Mouse (Mus musculus) embryonic facial prominence, embryonic 12.5 days (tissue): Measurements from ENCODE around the gene Foxp1. TPM values are rescaled to one million over a fixed set of nuclear protein-coding genes. Genes with fewer than 3 reads are reported as not detected.

Experiments used
- ATAC-seq: fragments of 200-750 bp; cut with Nextera tagmentation; 2 replicates; pipeline ENCODE4 v1.8.0; 2017; ENCODE audit not compliant: insufficient number of reproducible peaks, insufficient read depth, low FRiP score, low TSS enrichment
- H3K27ac ChIP-seq: fragments of 300-500 bp; sonication (generic); 2 replicates; pipeline ENCODE4 v1.5.1; 2016; ENCODE audit warnings: mild to moderate bottlenecking
- H3K27me3 ChIP-seq: fragments of 300-500 bp; sonication (generic); 2 replicates; pipeline ENCODE4 v1.6.1; 2016; ENCODE audit warnings: mild to moderate bottlenecking, moderate library complexity
- H3K36me3 ChIP-seq: fragments of 300-500 bp; sonication (generic); 2 replicates; pipeline ENCODE4 v1.6.1; 2016; ENCODE audit warnings: mild to moderate bottlenecking
- H3K4me1 ChIP-seq: fragments of 300-500 bp; sonication (generic); 2 replicates; pipeline ENCODE4 v1.6.1; 2016
- H3K4me2 ChIP-seq: fragments of 300-500 bp; sonication (generic); replicated peaks from 2 replicates; pipeline ENCODE4 v1.6.1; 2016; ENCODE audit warnings: mild to moderate bottlenecking, moderate library complexity
- H3K4me3 ChIP-seq: fragments of 300-500 bp; sonication (generic); 2 replicates; pipeline ENCODE4 v1.5.1; 2016; ENCODE audit warnings: mild to moderate bottlenecking
- H3K9ac ChIP-seq: fragments of 300-500 bp; sonication (generic); 2 replicates; pipeline ENCODE4 v1.6.1; 2016; ENCODE audit warnings: mild to moderate bottlenecking, moderate library complexity
- H3K9me3 ChIP-seq: fragments of 300-500 bp; sonication (generic); 2 replicates; pipeline ENCODE4 v1.6.1; 2016; ENCODE audit warnings: mild to moderate bottlenecking, moderate library complexity
- WGBS: fragments of 180-500 bp; shearing (Covaris S2); methylation state at CpG from one replicate; pipeline ENCODE4 v1.1.7; 2016; 5-methylcytosine and 5-hydroxymethylcytosine counted together
- polyA plus RNA-seq: library from polyadenylated mRNA; unstranded; fragments of >200 nt; fragmentation: Nextera tagmentation; extraction: Ambion mirVana; gene quantifications from 2 replicates; pipeline ENCODE4 v1.2.1, GENCODE M21; 2016

Foxp1 gene
- polyA plus RNA-seq, 1 experiment from 2014 or later = 132 TPM

DNA sequence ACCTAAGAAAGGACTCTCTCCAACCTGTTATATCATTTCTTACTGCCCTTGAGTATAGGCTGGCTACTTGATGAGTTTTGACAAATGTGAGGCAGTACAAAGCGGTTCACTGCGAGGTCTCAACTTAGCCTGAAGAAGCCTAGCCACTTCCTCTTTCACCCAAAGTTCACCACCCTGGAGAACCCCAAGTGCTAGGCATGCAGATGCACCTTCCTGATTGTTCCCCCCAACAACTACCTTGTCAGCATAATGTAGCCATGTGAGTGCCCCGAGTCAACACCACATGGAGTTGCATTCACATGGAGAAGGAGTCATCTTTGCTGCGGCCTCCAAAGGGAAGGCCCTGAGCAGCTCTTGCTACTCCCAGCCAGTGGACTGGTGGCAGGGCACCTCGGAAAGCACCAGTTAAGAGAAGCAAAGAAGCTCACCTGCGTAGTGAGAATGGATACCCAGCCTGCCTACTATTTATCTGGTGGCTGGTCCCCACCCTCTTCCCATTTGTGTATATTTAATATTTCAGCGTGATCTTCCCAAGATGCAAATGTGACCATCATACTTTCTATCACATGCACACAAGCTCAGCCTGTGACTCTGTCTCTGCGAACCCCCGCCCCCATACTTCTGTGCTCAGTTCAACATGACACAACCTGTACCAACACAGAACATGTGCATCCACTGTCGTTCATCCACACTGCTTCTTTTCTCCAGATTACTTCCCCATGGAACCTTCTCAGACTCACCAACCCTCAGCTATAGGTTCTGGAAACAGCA, 280.7 kb downstream of the Foxp1 start:
- ATAC-seq = no peak
- H3K9me3 ChIP-seq = no peaks in the 10 kb centered on the region
- H3K4me3 ChIP-seq = no peak overlapping the region
- no peak overlapping the region for H3K9ac ChIP-seq
- no peak overlapping the region for H3K27ac ChIP-seq
- H3K36me3 ChIP-seq = no peaks in the 10 kb centered on the region
- H3K4me2 ChIP-seq = no peak overlapping the region
- no peaks in the 10 kb centered on the region for H3K4me1 ChIP-seq
- H3K27me3 ChIP-seq = no peaks in the 10 kb centered on the region
- 95% methylated on average over 10 of the region's 10 CpGs for WGBS

- Histone ChIP-seq H3K27me3 (no peaks in the 10 kb centered on the region), H3K9me3 (no peaks in the 10 kb centered on the region), H3K4me3 (no peak overlapping the region), H3K9ac (no peak overlapping the region), H3K4me1 (no peaks in the 10 kb centered on the region), H3K27ac (no peak overlapping the region), H3K36me3 (no peaks in the 10 kb centered on the region), H3K4me2 (no peak overlapping the region)
- ATAC-seq = no peak
Observed at GRCm38 (mm10) chr6:99240764-99241163, 281.8 kb downstream of the Foxp1 start.

GRCm38 (mm10) chr6:99235588-99235987, 286.9 kb downstream of the Foxp1 start:
- Histone ChIP-seq H3K27ac (no peak overlapping the region), H3K36me3 (no peaks in the 10 kb centered on the region; the same call in 1 of the 2 replicates), H3K4me2 (no peak overlapping the region), H3K9ac (no peak overlapping the region), H3K4me1 (0 out of 2 replicates have a peak, but pooled peaks cover 3% of the 10 kb centered on the region), H3K9me3 (no peaks in the 10 kb centered on the region), H3K4me3 (no peak overlapping the region), H3K27me3 (no peaks in the 10 kb centered on the region)
- no peak for ATAC-seq
- 86% methylated on average over 8 of the region's 8 CpGs for WGBS

GRCm38 (mm10) chr6:99233411-99233810, 289.1 kb downstream of the Foxp1 start:
- 85% methylated on average over 10 of the region's 10 CpGs for WGBS
- no peak overlapping the region for H3K4me3 ChIP-seq
- no peak overlapping the region for H3K4me2 ChIP-seq
- H3K36me3 ChIP-seq = no peaks in the 10 kb centered on the region; the same call in 1 of the 2 replicates
- H3K27me3 ChIP-seq = no peaks in the 10 kb centered on the region
- H3K4me1 ChIP-seq = 0 out of 2 replicates have a peak, but pooled peaks cover 3% of the 10 kb centered on the region
- H3K9ac ChIP-seq = no peak overlapping the region
- ATAC-seq = no peak
- no peaks in the 10 kb centered on the region for H3K9me3 ChIP-seq
- H3K27ac ChIP-seq = no peak overlapping the region

DNA sequence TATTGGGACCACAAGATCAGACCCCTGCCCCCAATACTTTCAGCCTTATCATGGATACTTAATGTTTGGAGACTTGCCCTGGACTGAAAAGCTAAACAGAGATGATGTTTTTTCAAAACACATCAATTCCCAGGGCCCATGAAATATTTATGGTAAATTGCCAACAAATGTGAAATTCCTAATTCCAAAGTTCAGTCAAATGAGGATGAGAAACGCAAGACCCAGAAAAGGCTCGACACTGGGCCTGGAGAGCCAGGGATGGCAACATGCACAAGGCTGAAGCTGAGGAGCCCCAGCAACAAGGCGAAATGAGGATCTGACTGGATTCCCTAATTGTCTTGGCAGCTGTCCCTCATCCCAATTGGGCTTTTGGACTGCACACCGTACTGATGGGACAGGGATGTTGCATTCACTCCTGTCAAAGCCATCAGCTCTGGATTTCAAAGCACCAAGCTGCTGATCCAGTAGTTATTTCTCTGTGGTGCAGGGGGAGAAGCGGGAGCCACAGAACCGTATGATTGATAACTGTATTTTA, 294.1 kb downstream of the Foxp1 start:
- no peaks in the 10 kb centered on the region; the same call in 1 of the 2 replicates for H3K36me3 ChIP-seq
- no peaks in the 10 kb centered on the region for H3K4me1 ChIP-seq
- 83% methylated on average over 6 of the region's 6 CpGs for WGBS
- no peak overlapping the region for H3K9ac ChIP-seq
- H3K4me3 ChIP-seq = no peak overlapping the region
- H3K4me2 ChIP-seq = no peak overlapping the region
- H3K27me3 ChIP-seq = no peaks in the 10 kb centered on the region
- ATAC-seq = no peak
- H3K27ac ChIP-seq = no peak overlapping the region
- H3K9me3 ChIP-seq = no peaks in the 10 kb centered on the region

DNA sequence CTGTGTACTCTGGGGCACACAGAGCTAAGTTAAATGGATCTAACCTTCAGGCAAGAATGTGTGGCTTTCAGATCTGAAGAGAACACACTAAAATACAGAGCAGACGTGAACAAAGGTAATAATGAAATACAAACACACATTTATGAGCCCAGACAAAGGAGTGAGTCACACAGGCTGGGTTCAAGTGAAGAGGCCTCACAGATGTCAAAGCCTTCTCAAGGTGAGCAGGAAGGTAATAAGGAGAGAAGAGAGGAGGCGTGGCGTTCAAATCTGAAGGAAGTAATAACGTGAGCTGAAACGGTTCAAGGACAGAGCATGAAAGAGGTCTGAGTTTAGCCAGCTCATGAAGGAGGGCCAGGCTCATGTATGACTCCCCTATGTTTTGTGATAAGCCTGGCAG, 301.4 kb downstream of the Foxp1 start:
- no peaks in the 10 kb centered on the region for H3K4me1 ChIP-seq
- H3K4me3 ChIP-seq = no peak overlapping the region
- H3K9ac ChIP-seq = no peak overlapping the region
- no peaks in the 10 kb centered on the region for H3K36me3 ChIP-seq
- no peak for ATAC-seq
- H3K27ac ChIP-seq = no peak overlapping the region
- H3K4me2 ChIP-seq = no peak overlapping the region
- no peaks in the 10 kb centered on the region for H3K9me3 ChIP-seq
- 87% methylated on average over 5 of the region's 5 CpGs for WGBS
- H3K27me3 ChIP-seq = no peaks in the 10 kb centered on the region

GRCm38 (mm10) chr6:99220472-99220871, 302.0 kb downstream of the Foxp1 start:
- H3K27ac ChIP-seq = no peak overlapping the region
- H3K4me3 ChIP-seq = no peak overlapping the region
- H3K4me1 ChIP-seq = no peaks in the 10 kb centered on the region
- H3K9me3 ChIP-seq = no peaks in the 10 kb centered on the region
- no peak for ATAC-seq
- no peaks in the 10 kb centered on the region for H3K27me3 ChIP-seq
- no peaks in the 10 kb centered on the region for H3K36me3 ChIP-seq
- no peak overlapping the region for H3K4me2 ChIP-seq
- WGBS = 98% methylated on average over 3 of the region's 3 CpGs
- no peak overlapping the region for H3K9ac ChIP-seq

DNA sequence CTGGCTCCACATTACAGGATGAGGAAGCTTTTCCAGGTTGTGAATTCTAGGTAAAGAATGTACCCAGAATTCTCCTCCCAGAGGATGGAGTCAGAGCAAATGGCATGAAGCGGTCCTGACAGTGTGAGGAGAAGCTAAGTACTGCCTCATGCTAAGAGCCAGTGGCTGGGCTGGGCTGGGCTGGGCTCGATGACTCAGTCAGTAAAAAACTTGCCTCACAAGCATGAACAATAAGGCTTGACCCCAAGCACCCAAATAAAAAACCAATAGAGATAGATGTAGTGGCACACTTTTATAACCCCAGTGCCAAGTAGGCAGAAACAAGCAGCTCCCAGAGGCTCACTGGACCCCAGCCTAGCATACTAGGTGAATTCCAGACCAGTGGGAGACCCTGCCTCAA, 304.7 kb downstream of the Foxp1 start:
- no peaks in the 10 kb centered on the region for H3K27me3 ChIP-seq
- H3K36me3 ChIP-seq = no peaks in the 10 kb centered on the region
- H3K4me2 ChIP-seq = no peak overlapping the region
- no peak for ATAC-seq
- WGBS = 88% methylated on average over 2 of the region's 2 CpGs
- H3K4me3 ChIP-seq = no peak overlapping the region
- no peak overlapping the region for H3K9ac ChIP-seq
- H3K27ac ChIP-seq = no peak overlapping the region
- no peaks in the 10 kb centered on the region for H3K4me1 ChIP-seq
- no peaks in the 10 kb centered on the region for H3K9me3 ChIP-seq

GRCm38 (mm10) chr6:99217155-99217554, 305.4 kb downstream of the Foxp1 start:
- 85% methylated on average over 6 of the region's 7 CpGs for WGBS
- H3K4me2 ChIP-seq = no peak overlapping the region
- H3K4me1 ChIP-seq = no peaks in the 10 kb centered on the region
- no peak overlapping the region for H3K4me3 ChIP-seq
- no peak overlapping the region for H3K9ac ChIP-seq
- no peaks in the 10 kb centered on the region for H3K9me3 ChIP-seq
- no peak overlapping the region for H3K27ac ChIP-seq
- no peaks in the 10 kb centered on the region for H3K27me3 ChIP-seq
- H3K36me3 ChIP-seq = no peaks in the 10 kb centered on the region
- no peak for ATAC-seq

- no peak for ATAC-seq
- no peaks in the 10 kb centered on the region for H3K9me3 ChIP-seq
- WGBS = 93% methylated on average over 4 of the region's 4 CpGs
- 0 out of 2 replicates have a peak, but pooled peaks cover 5% of the 10 kb centered on the region for H3K4me1 ChIP-seq
- no peak overlapping the region for H3K4me2 ChIP-seq
- H3K36me3 ChIP-seq = no peaks in the 10 kb centered on the region
- no peak overlapping the region for H3K27ac ChIP-seq
- H3K9ac ChIP-seq = no peak overlapping the region
- no peaks in the 10 kb centered on the region for H3K27me3 ChIP-seq
- H3K4me3 ChIP-seq = no peak overlapping the region
Observed at GRCm38 (mm10) chr6:99212461-99212860, 310.1 kb downstream of the Foxp1 start.

GRCm38 (mm10) chr6:99211663-99212333, 310.7 kb downstream of the Foxp1 start:
- Histone ChIP-seq H3K27ac (no peak overlapping the region), H3K4me1 (0 out of 2 replicates have a peak, but pooled peaks cover 8% of the 10 kb centered on the region)
- 80% methylated on average over 5 of the region's 5 CpGs for WGBS

GRCm38 (mm10) chr6:99210161-99210560, 312.4 kb downstream of the Foxp1 start:
- Histone ChIP-seq H3K9ac (no peak overlapping the region), H3K36me3 (no peaks in the 10 kb centered on the region), H3K4me1 (peaks cover 23% of the 10 kb centered on the region), H3K4me3 (no peak overlapping the region), H3K27ac (no peak overlapping the region), H3K9me3 (no peaks in the 10 kb centered on the region), H3K4me2 (no peak overlapping the region), H3K27me3 (no peaks in the 10 kb centered on the region)
- no peak for ATAC-seq
- 89% methylated on average over 7 of the region's 7 CpGs for WGBS

More at GRCm38 (mm10) chr6:99211663-99212333, 310.7 kb downstream of the Foxp1 start:
- Histone ChIP-seq H3K9ac (no peak overlapping the region), H3K9me3 (no peaks in the 10 kb centered on the region), H3K4me2 (no peak overlapping the region), H3K4me3 (no peak overlapping the region), H3K36me3 (no peaks in the 10 kb centered on the region), H3K27me3 (no peaks in the 10 kb centered on the region)
- no peak for ATAC-seq
